Mouse (Mus musculus): ENCODE results near the gene Dnaja2. TPM values are rescaled to one million over a fixed set of nuclear protein-coding genes. Genes with fewer than 3 reads are reported as not detected.

The Dnaja2 gene
- polyA plus RNA-seq (2012; rRNA removed): 18.0 and 32.9 TPM in 2 replicates

- H3K4me1 ChIP-seq (ENCODE audit: control insufficient read depth, insufficient read depth, low read length): peaks cover 18% of the 10 kb centered on the region; the same call in 1 of the 2 replicates
- peak within 1 kb of the TSS; percentile 99 for H3K27ac ChIP-seq (ENCODE audit: insufficient read depth, low read depth, low read length)
- H3K36me3 ChIP-seq (ENCODE audit: control insufficient read depth, insufficient read depth, low read length): peaks cover 7% of the 10 kb centered on the region; the same call in 1 of the 2 replicates
- H3K27me3 ChIP-seq (replicated peaks; ENCODE audit: control insufficient read depth, insufficient read depth, low read length): no peaks in the 10 kb centered on the region
- H3K4me3 ChIP-seq (ENCODE audit: insufficient read depth, low read depth, low read length): peak within 1 kb of the TSS; percentile 98
- WGBS: under 1% methylated on average over 72 of the region's 77 CpGs
- TF ChIP-seq POLR2A (IDR thresholded peaks at IDR 0.05; ENCODE audit: low read depth, low read length): peak; percentile 57
- no peak for TF ChIP-seq CTCF (conservative IDR thresholded peaks at IDR 0.05; ENCODE audit: insufficient read depth, insufficient read length, low read depth, low read length)
- peak; percentile 91 for DNase-seq
These were observed at the start of gene Dnaja2 for GRCm38 (mm10) chr8:85555181-85556145. TSS of gene Dnaja2 (minus strand) at chr8:85555344.

- 86% methylated on average over 4 of the region's 4 CpGs for WGBS
These were observed 49.1 kb upstream of the Dnaja2 start for GRCm38 (mm10) chr8:85604201-85604600.

GRCm38 (mm10) chr8:85603203-85603895 is 48.2 kb upstream of the Dnaja2 start:
- Histone ChIP-seq H3K4me1 (ENCODE audit: control insufficient read depth, insufficient read depth, low read length) (no peaks in the 10 kb centered on the region), H3K27ac (ENCODE audit: insufficient read depth, low read depth, low read length) (no peak overlapping the region), H3K27me3 (replicated peaks; ENCODE audit: control insufficient read depth, insufficient read depth, low read length) (no peaks in the 10 kb centered on the region), H3K36me3 (ENCODE audit: control insufficient read depth, insufficient read depth, low read length) (no peaks in the 10 kb centered on the region), H3K4me3 (ENCODE audit: insufficient read depth, low read depth, low read length) (no peak overlapping the region)
- peak; percentile 44 for DNase-seq
- TF ChIP-seq POLR2A (IDR thresholded peaks at IDR 0.05; ENCODE audit: low read depth, low read length) (no peak), CTCF (conservative IDR thresholded peaks at IDR 0.05; ENCODE audit: insufficient read depth, insufficient read length, low read depth, low read length) (peak; percentile 75)
- 39% methylated on average over 8 of the region's 8 CpGs for WGBS

More at GRCm38 (mm10) chr8:85604201-85604600, 49.1 kb upstream of the Dnaja2 start:
- Histone ChIP-seq H3K4me1 (ENCODE audit: control insufficient read depth, insufficient read depth, low read length) (no peaks in the 10 kb centered on the region), H3K4me3 (ENCODE audit: insufficient read depth, low read depth, low read length) (no peak overlapping the region), H3K27me3 (replicated peaks; ENCODE audit: control insufficient read depth, insufficient read depth, low read length) (no peaks in the 10 kb centered on the region), H3K36me3 (ENCODE audit: control insufficient read depth, insufficient read depth, low read length) (no peaks in the 10 kb centered on the region), H3K27ac (ENCODE audit: insufficient read depth, low read depth, low read length) (no peak overlapping the region)
- TF ChIP-seq POLR2A (IDR thresholded peaks at IDR 0.05; ENCODE audit: low read depth, low read length): no peak
- TF ChIP-seq CTCF (conservative IDR thresholded peaks at IDR 0.05; ENCODE audit: insufficient read depth, insufficient read length, low read depth, low read length): no peak
- no peak for DNase-seq

GRCm38 (mm10) chr8:85602737-85603136 is 47.6 kb upstream of the Dnaja2 start:
- TF ChIP-seq POLR2A (IDR thresholded peaks at IDR 0.05; ENCODE audit: low read depth, low read length) (no peak), CTCF (conservative IDR thresholded peaks at IDR 0.05; ENCODE audit: insufficient read depth, insufficient read length, low read depth, low read length) (no peak)
- Histone ChIP-seq H3K4me1 (ENCODE audit: control insufficient read depth, insufficient read depth, low read length) (no peaks in the 10 kb centered on the region), H3K4me3 (ENCODE audit: insufficient read depth, low read depth, low read length) (no peak overlapping the region), H3K27ac (ENCODE audit: insufficient read depth, low read depth, low read length) (no peak overlapping the region), H3K36me3 (ENCODE audit: control insufficient read depth, insufficient read depth, low read length) (no peaks in the 10 kb centered on the region), H3K27me3 (replicated peaks; ENCODE audit: control insufficient read depth, insufficient read depth, low read length) (no peaks in the 10 kb centered on the region)
- 89% methylated on average over 4 of the region's 4 CpGs for WGBS
- DNase-seq: no peak

- H3K27me3 ChIP-seq (replicated peaks; ENCODE audit: control insufficient read depth, insufficient read depth, low read length): no peaks in the 10 kb centered on the region
- H3K27ac ChIP-seq (ENCODE audit: insufficient read depth, low read depth, low read length): no peak overlapping the region
- no peak for DNase-seq
- no peaks in the 10 kb centered on the region for H3K36me3 ChIP-seq (ENCODE audit: control insufficient read depth, insufficient read depth, low read length)
- TF ChIP-seq CTCF (conservative IDR thresholded peaks at IDR 0.05; ENCODE audit: insufficient read depth, insufficient read length, low read depth, low read length): no peak
- no peak for TF ChIP-seq POLR2A (IDR thresholded peaks at IDR 0.05; ENCODE audit: low read depth, low read length)
- 69% methylated on average over 8 of the region's 8 CpGs for WGBS
- no peak overlapping the region for H3K4me3 ChIP-seq (ENCODE audit: insufficient read depth, low read depth, low read length)
- H3K4me1 ChIP-seq (ENCODE audit: control insufficient read depth, insufficient read depth, low read length): no peaks in the 10 kb centered on the region
These were observed 46.6 kb upstream of the Dnaja2 start for GRCm38 (mm10) chr8:85601741-85602140.

GRCm38 (mm10) chr8:85597413-85598191 is 42.5 kb upstream of the Dnaja2 start:
- TF ChIP-seq POLR2A (IDR thresholded peaks at IDR 0.05; ENCODE audit: low read depth, low read length) (no peak), CTCF (conservative IDR thresholded peaks at IDR 0.05; ENCODE audit: insufficient read depth, insufficient read length, low read depth, low read length) (no peak)
- Histone ChIP-seq H3K36me3 (ENCODE audit: control insufficient read depth, insufficient read depth, low read length) (no peaks in the 10 kb centered on the region), H3K27ac (ENCODE audit: insufficient read depth, low read depth, low read length) (no peak overlapping the region), H3K4me3 (ENCODE audit: insufficient read depth, low read depth, low read length) (no peak overlapping the region), H3K27me3 (replicated peaks; ENCODE audit: control insufficient read depth, insufficient read depth, low read length) (no peaks in the 10 kb centered on the region), H3K4me1 (ENCODE audit: control insufficient read depth, insufficient read depth, low read length) (peaks cover 13% of the 10 kb centered on the region)
- no peak for DNase-seq
- WGBS: 64% methylated on average over 8 of the region's 8 CpGs
